Mouse (Mus musculus): Measurements from ENCODE around the gene Tmem165. TPM values are rescaled to one million over a fixed set of nuclear protein-coding genes. Genes with fewer than 3 reads are reported as not detected.

The Tmem165 gene
- total and polyA plus RNA-seq, 2 experiments, result 11.0 to 15.1 TPM

DNA sequence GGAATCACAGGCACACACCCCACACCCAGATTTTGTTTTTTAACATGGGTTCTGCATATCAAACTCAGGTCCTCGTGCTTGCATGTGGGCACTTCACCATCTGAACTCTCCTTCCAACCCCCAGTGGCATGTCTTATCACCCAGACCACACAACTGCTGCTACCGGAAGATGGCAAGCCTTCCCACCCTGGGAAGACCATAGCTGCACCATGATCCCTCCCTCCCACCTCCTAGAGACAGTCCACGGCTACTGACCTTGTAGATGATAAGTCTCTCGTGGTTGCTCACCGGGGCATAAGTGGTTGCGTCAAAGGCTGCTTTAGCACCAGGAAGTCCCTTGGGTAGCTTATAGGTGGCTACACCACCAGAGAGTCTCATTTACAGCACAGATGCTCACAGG lies 22.2 kb upstream of the Tmem165 start:
- H3K4me1 ChIP-seq (ENCODE audit: control insufficient read depth, insufficient read depth, low read length), result no peaks in the 10 kb centered on the region

DNA sequence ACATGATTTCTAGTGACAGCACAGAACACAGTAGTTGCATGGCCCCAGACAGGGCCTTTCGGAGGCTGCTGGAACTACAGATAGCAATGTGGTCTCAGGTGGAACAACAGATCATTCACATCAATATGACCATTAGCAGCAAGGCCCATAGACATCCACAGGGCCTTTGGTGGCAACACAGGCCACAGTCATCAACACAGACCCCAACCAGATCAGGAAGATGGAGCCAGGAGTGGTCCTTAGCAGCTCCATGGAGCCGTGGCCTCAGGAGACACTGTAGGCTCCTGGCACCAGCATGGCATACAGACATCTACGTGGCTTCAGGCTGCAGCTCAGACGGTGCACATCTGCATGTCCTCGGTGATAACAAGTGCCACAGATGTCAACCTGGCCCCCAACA lies 20.8 kb upstream of the Tmem165 start:
- no peak overlapping the region for H3K9ac ChIP-seq (ENCODE audit: low read depth, low read length)
- no peaks in the 10 kb centered on the region for H3K79me2 ChIP-seq (ENCODE audit: control insufficient read depth, insufficient read depth, low read length)
- no peak for DNase-seq (ENCODE audit: extremely low read depth, low read depth, low spot score)
- 80% methylated on average over 5 of the region's 5 CpGs for WGBS
- H3K4me3 ChIP-seq (ENCODE audit: insufficient read depth, low read depth, low read length), result no peak overlapping the region
- no peak for TF ChIP-seq CTCF (IDR thresholded peaks at IDR 0.05; ENCODE audit: low read depth, low read length)
- no peak for TF ChIP-seq POLR2A (IDR thresholded peaks at IDR 0.05; ENCODE audit: extremely low read depth, insufficient read depth, low read length)
- no peaks in the 10 kb centered on the region for H3K36me3 ChIP-seq (ENCODE audit: control insufficient read depth, insufficient read depth, low read length)
- H3K27me3 ChIP-seq (ENCODE audit: control insufficient read depth, insufficient read depth, low read length), result no peaks in the 10 kb centered on the region
- no peaks in the 10 kb centered on the region for H3K4me1 ChIP-seq (ENCODE audit: control insufficient read depth, insufficient read depth, low read length)
- H3K27ac ChIP-seq (replicated peaks; ENCODE audit: insufficient read depth, low read depth, low read length), result no peak overlapping the region

More for the DNA sequence above, 22.2 kb upstream of the Tmem165 start:
- Histone ChIP-seq H3K36me3 (ENCODE audit: control insufficient read depth, insufficient read depth, low read length) (no peaks in the 10 kb centered on the region), H3K4me3 (ENCODE audit: insufficient read depth, low read depth, low read length) (no peak overlapping the region), H3K27ac (replicated peaks; ENCODE audit: insufficient read depth, low read depth, low read length) (no peak overlapping the region), H3K9ac (ENCODE audit: low read depth, low read length) (no peak overlapping the region), H3K27me3 (ENCODE audit: control insufficient read depth, insufficient read depth, low read length) (no peaks in the 10 kb centered on the region), H3K79me2 (ENCODE audit: control insufficient read depth, insufficient read depth, low read length) (no peaks in the 10 kb centered on the region)
- TF ChIP-seq POLR2A (IDR thresholded peaks at IDR 0.05; ENCODE audit: extremely low read depth, insufficient read depth, low read length) (no peak), CTCF (IDR thresholded peaks at IDR 0.05; ENCODE audit: low read depth, low read length) (no peak)
- 87% methylated on average over 6 of the region's 6 CpGs for WGBS
- DNase-seq (ENCODE audit: extremely low read depth, low read depth, low spot score), result no peak

DNA sequence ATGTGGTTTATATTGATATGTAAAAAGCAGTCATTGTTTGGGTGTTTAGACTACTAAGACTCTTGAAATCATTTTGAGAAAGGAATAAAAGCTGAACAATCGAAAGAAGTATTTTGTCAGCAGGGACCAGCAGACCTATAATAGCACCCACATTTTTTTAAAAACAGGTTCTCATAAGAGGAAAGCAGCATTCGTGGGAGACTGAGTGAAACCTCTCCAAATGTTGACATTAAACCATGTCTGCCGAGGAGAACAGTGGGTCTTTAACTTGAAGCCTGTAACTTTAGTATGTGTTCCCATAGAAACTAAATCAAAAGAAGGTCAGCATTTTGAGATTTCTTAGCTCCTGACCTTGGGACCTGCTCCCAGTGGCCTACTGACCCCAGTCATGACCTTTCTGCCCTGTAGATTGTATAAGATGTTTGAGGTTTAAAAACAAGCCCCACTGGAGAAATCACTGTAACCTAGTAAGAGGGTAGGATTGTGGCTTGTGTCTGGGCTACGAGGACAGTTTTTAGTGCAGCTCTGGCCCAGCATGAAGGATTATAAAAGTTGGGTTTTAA lies 19.8 kb upstream of the Tmem165 start:
- no peak for TF ChIP-seq CTCF (IDR thresholded peaks at IDR 0.05; ENCODE audit: low read depth, low read length)
- no peak for TF ChIP-seq POLR2A (IDR thresholded peaks at IDR 0.05; ENCODE audit: extremely low read depth, insufficient read depth, low read length)
- H3K79me2 ChIP-seq (ENCODE audit: control insufficient read depth, insufficient read depth, low read length), result no peaks in the 10 kb centered on the region
- no peaks in the 10 kb centered on the region for H3K27me3 ChIP-seq (ENCODE audit: control insufficient read depth, insufficient read depth, low read length)
- no peaks in the 10 kb centered on the region for H3K36me3 ChIP-seq (ENCODE audit: control insufficient read depth, insufficient read depth, low read length)
- H3K9ac ChIP-seq (ENCODE audit: low read depth, low read length), result no peak overlapping the region
- WGBS, result 67% methylated on average over 4 of the region's 4 CpGs
- no peak for DNase-seq (ENCODE audit: extremely low read depth, low read depth, low spot score)
- no peaks in the 10 kb centered on the region for H3K4me1 ChIP-seq (ENCODE audit: control insufficient read depth, insufficient read depth, low read length)
- H3K27ac ChIP-seq (replicated peaks; ENCODE audit: insufficient read depth, low read depth, low read length), result no peak overlapping the region
- H3K4me3 ChIP-seq (ENCODE audit: insufficient read depth, low read depth, low read length), result no peak overlapping the region

GRCm38 (mm10) chr5:76164827-76165226 lies 18.9 kb upstream of the Tmem165 start:
- no peak overlapping the region for H3K4me3 ChIP-seq (ENCODE audit: insufficient read depth, low read depth, low read length)
- no peaks in the 10 kb centered on the region for H3K27me3 ChIP-seq (ENCODE audit: control insufficient read depth, insufficient read depth, low read length)
- no peak for DNase-seq (ENCODE audit: extremely low read depth, low read depth, low spot score)
- no peaks in the 10 kb centered on the region for H3K4me1 ChIP-seq (ENCODE audit: control insufficient read depth, insufficient read depth, low read length)
- no peaks in the 10 kb centered on the region for H3K36me3 ChIP-seq (ENCODE audit: control insufficient read depth, insufficient read depth, low read length)
- H3K9ac ChIP-seq (ENCODE audit: low read depth, low read length), result no peak overlapping the region
- H3K79me2 ChIP-seq (ENCODE audit: control insufficient read depth, insufficient read depth, low read length), result no peaks in the 10 kb centered on the region
- 89% methylated on average over 7 of the region's 7 CpGs for WGBS
- H3K27ac ChIP-seq (replicated peaks; ENCODE audit: insufficient read depth, low read depth, low read length), result no peak overlapping the region
- TF ChIP-seq POLR2A (IDR thresholded peaks at IDR 0.05; ENCODE audit: extremely low read depth, insufficient read depth, low read length) (no peak), CTCF (IDR thresholded peaks at IDR 0.05; ENCODE audit: low read depth, low read length) (no peak)

DNA sequence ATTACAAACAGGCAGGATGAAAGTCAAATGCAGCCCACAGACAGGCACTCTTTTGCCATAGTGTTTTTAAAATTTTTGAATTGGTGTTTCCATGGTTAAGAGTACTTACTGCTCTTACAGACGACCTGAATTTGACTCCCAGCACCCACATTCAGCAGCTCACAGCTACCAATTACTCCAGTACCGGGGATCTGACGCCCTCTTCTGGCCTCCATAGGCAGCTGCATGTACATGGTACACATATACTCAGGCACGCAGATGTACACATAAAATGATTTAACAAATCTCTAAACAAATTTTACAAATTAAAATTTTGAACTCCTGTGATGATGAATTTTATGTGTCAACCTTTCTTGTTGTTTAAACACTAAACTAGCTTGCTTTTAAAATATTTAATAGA lies 13.2 kb upstream of the Tmem165 start:
- Histone ChIP-seq H3K4me1 (ENCODE audit: control insufficient read depth, insufficient read depth, low read length) (no peaks in the 10 kb centered on the region), H3K9ac (ENCODE audit: low read depth, low read length) (no peak overlapping the region), H3K36me3 (ENCODE audit: control insufficient read depth, insufficient read depth, low read length) (no peaks in the 10 kb centered on the region), H3K27me3 (ENCODE audit: control insufficient read depth, insufficient read depth, low read length) (no peaks in the 10 kb centered on the region), H3K27ac (replicated peaks; ENCODE audit: insufficient read depth, low read depth, low read length) (no peak overlapping the region), H3K4me3 (ENCODE audit: insufficient read depth, low read depth, low read length) (no peak overlapping the region), H3K79me2 (ENCODE audit: control insufficient read depth, insufficient read depth, low read length) (no peaks in the 10 kb centered on the region)
- no peak for DNase-seq (ENCODE audit: extremely low read depth, low read depth, low spot score)
- 78% methylated on average over 4 of the region's 4 CpGs for WGBS
- TF ChIP-seq POLR2A (IDR thresholded peaks at IDR 0.05; ENCODE audit: extremely low read depth, insufficient read depth, low read length) (no peak), CTCF (IDR thresholded peaks at IDR 0.05; ENCODE audit: low read depth, low read length) (no peak)

GRCm38 (mm10) chr5:76171039-76171438 lies 12.6 kb upstream of the Tmem165 start:
- H3K36me3 ChIP-seq (ENCODE audit: control insufficient read depth, insufficient read depth, low read length), result no peaks in the 10 kb centered on the region
- H3K27me3 ChIP-seq (ENCODE audit: control insufficient read depth, insufficient read depth, low read length), result no peaks in the 10 kb centered on the region
- no peak overlapping the region for H3K27ac ChIP-seq (replicated peaks; ENCODE audit: insufficient read depth, low read depth, low read length)
- TF ChIP-seq CTCF (IDR thresholded peaks at IDR 0.05; ENCODE audit: low read depth, low read length), result no peak
- no peak for TF ChIP-seq POLR2A (IDR thresholded peaks at IDR 0.05; ENCODE audit: extremely low read depth, insufficient read depth, low read length)
- no peaks in the 10 kb centered on the region for H3K4me1 ChIP-seq (ENCODE audit: control insufficient read depth, insufficient read depth, low read length)
- no peak overlapping the region for H3K4me3 ChIP-seq (ENCODE audit: insufficient read depth, low read depth, low read length)
- no peak for DNase-seq (ENCODE audit: extremely low read depth, low read depth, low spot score)
- no peaks in the 10 kb centered on the region for H3K79me2 ChIP-seq (ENCODE audit: control insufficient read depth, insufficient read depth, low read length)
- no peak overlapping the region for H3K9ac ChIP-seq (ENCODE audit: low read depth, low read length)
